Mouse (Mus musculus) embryonic facial prominence, embryonic 12.5 days (tissue): ENCODE results near the gene Ptges2. TPM values are rescaled to one million over a fixed set of nuclear protein-coding genes. Genes with fewer than 3 reads are reported as not detected.

Source experiments
- ATAC-seq: fragments of 200-750 bp; cut with Nextera tagmentation; 2 replicates; pipeline ENCODE4 v1.8.0; 2017; ENCODE audit not compliant: insufficient number of reproducible peaks, insufficient read depth, low FRiP score, low TSS enrichment
- H3K27ac ChIP-seq: fragments of 300-500 bp; sonication (generic); 2 replicates; pipeline ENCODE4 v1.5.1; 2016; ENCODE audit warnings: mild to moderate bottlenecking
- H3K27me3 ChIP-seq: fragments of 300-500 bp; sonication (generic); 2 replicates; pipeline ENCODE4 v1.6.1; 2016; ENCODE audit warnings: mild to moderate bottlenecking, moderate library complexity
- H3K36me3 ChIP-seq: fragments of 300-500 bp; sonication (generic); 2 replicates; pipeline ENCODE4 v1.6.1; 2016; ENCODE audit warnings: mild to moderate bottlenecking
- H3K4me1 ChIP-seq: fragments of 300-500 bp; sonication (generic); 2 replicates; pipeline ENCODE4 v1.6.1; 2016
- H3K4me2 ChIP-seq: fragments of 300-500 bp; sonication (generic); replicated peaks from 2 replicates; pipeline ENCODE4 v1.6.1; 2016; ENCODE audit warnings: mild to moderate bottlenecking, moderate library complexity
- H3K4me3 ChIP-seq: fragments of 300-500 bp; sonication (generic); 2 replicates; pipeline ENCODE4 v1.5.1; 2016; ENCODE audit warnings: mild to moderate bottlenecking
- H3K9ac ChIP-seq: fragments of 300-500 bp; sonication (generic); 2 replicates; pipeline ENCODE4 v1.6.1; 2016; ENCODE audit warnings: mild to moderate bottlenecking, moderate library complexity
- H3K9me3 ChIP-seq: fragments of 300-500 bp; sonication (generic); 2 replicates; pipeline ENCODE4 v1.6.1; 2016; ENCODE audit warnings: mild to moderate bottlenecking, moderate library complexity
- WGBS: fragments of 180-500 bp; shearing (Covaris S2); methylation state at CpG from one replicate; pipeline ENCODE4 v1.1.7; 2016; 5-methylcytosine and 5-hydroxymethylcytosine counted together
- polyA plus RNA-seq: library from polyadenylated mRNA; unstranded; fragments of >200 nt; fragmentation: Nextera tagmentation; extraction: Ambion mirVana; gene quantifications from 2 replicates; pipeline ENCODE4 v1.2.1, GENCODE M21; 2016

Gene Ptges2
- polyA plus RNA-seq, result 36.1 and 36.9 TPM in 2 replicates

GRCm38 (mm10) chr2:32395484-32395945 lies at the start of gene Ptges2:
TSS of gene Ptges2 (plus strand) at chr2:32395896.
- peak within 1 kb of the TSS; percentile 86 for H3K27ac ChIP-seq
- peak within 1 kb of the TSS; percentile 95 for H3K4me3 ChIP-seq
- H3K4me1 ChIP-seq, result peaks cover 11% of the 10 kb centered on the region
- H3K9me3 ChIP-seq, result no peaks in the 10 kb centered on the region
- H3K36me3 ChIP-seq, result peaks cover 14% of the 10 kb centered on the region
- peak; percentile 87 for ATAC-seq
- no peaks in the 10 kb centered on the region for H3K27me3 ChIP-seq
- H3K9ac ChIP-seq, result peak within 1 kb of the TSS; percentile 85
- WGBS, result 1% methylated on average over 31 of the region's 31 CpGs
- H3K4me2 ChIP-seq, result peak within 1 kb of the TSS; percentile 74

- no peak overlapping the region for H3K4me3 ChIP-seq
- H3K27me3 ChIP-seq, result no peaks in the 10 kb centered on the region
- H3K27ac ChIP-seq, result no peak overlapping the region
- H3K4me1 ChIP-seq, result peaks cover 25% of the 10 kb centered on the region
- H3K36me3 ChIP-seq, result peaks cover 28% of the 10 kb centered on the region; the same call in 1 of the 2 replicates
- ATAC-seq, result no peak
- 76% methylated on average over 6 of the region's 6 CpGs for WGBS
- H3K9me3 ChIP-seq, result no peaks in the 10 kb centered on the region
- H3K9ac ChIP-seq, result no peak overlapping the region
- no peak overlapping the region for H3K4me2 ChIP-seq
Measured at GRCm38 (mm10) chr2:32347019-32347418, 48.7 kb upstream of the Ptges2 start.

- Histone ChIP-seq H3K27me3 (no peaks in the 10 kb centered on the region), H3K9me3 (no peaks in the 10 kb centered on the region), H3K4me1 (peaks cover 26% of the 10 kb centered on the region), H3K4me3 (no peak overlapping the region), H3K27ac (no peak overlapping the region), H3K4me2 (no peak overlapping the region), H3K36me3 (peaks cover 28% of the 10 kb centered on the region; the same call in 1 of the 2 replicates), H3K9ac (no peak overlapping the region)
- no peak for ATAC-seq
- 82% methylated on average over 11 of the region's 11 CpGs for WGBS
Measured at GRCm38 (mm10) chr2:32348311-32348710, 47.4 kb upstream of the Ptges2 start.

- H3K4me1 ChIP-seq, result peaks cover 30% of the 10 kb centered on the region
- no peak overlapping the region for H3K27ac ChIP-seq
- no peaks in the 10 kb centered on the region for H3K9me3 ChIP-seq
- 0 out of 2 replicates have a peak overlapping the region, but pooled peaks have one; percentile 5 for H3K9ac ChIP-seq
- no peak overlapping the region for H3K4me2 ChIP-seq
- peaks cover 19% of the 10 kb centered on the region; the same call in 1 of the 2 replicates for H3K36me3 ChIP-seq
- WGBS, result 39% methylated on average over 8 of the region's 8 CpGs
- H3K4me3 ChIP-seq, result no peak overlapping the region
- no peak for ATAC-seq
- no peaks in the 10 kb centered on the region for H3K27me3 ChIP-seq
Measured at GRCm38 (mm10) chr2:32349625-32350255, 46.0 kb upstream of the Ptges2 start.

GRCm38 (mm10) chr2:32350471-32351051 lies 45.1 kb upstream of the Ptges2 start:
- H3K9ac ChIP-seq, result no peak overlapping the region
- ATAC-seq, result no peak
- WGBS, result 45% methylated on average over 13 of the region's 13 CpGs
- 0 out of 2 replicates have a peak overlapping the region, but pooled peaks have one; percentile 73 for H3K4me2 ChIP-seq
- H3K36me3 ChIP-seq, result peaks cover 19% of the 10 kb centered on the region; the same call in 1 of the 2 replicates
- H3K27ac ChIP-seq, result peak overlapping the region; percentile 57; the same call in 1 of the 2 replicates
- H3K9me3 ChIP-seq, result no peaks in the 10 kb centered on the region
- no peak overlapping the region for H3K4me3 ChIP-seq
- peaks cover 30% of the 10 kb centered on the region for H3K4me1 ChIP-seq
- H3K27me3 ChIP-seq, result no peaks in the 10 kb centered on the region

GRCm38 (mm10) chr2:32351471-32351961 lies 44.2 kb upstream of the Ptges2 start:
- peak overlapping the region; percentile 73 for H3K4me2 ChIP-seq
- H3K9me3 ChIP-seq, result no peaks in the 10 kb centered on the region
- no peaks in the 10 kb centered on the region for H3K27me3 ChIP-seq
- peak overlapping the region; percentile 70 for H3K4me3 ChIP-seq
- WGBS, result 48% methylated on average over 9 of the region's 9 CpGs
- no peak for ATAC-seq
- H3K4me1 ChIP-seq, result peaks cover 30% of the 10 kb centered on the region
- peak overlapping the region; percentile 91 for H3K27ac ChIP-seq
- peaks cover 18% of the 10 kb centered on the region; the same call in 1 of the 2 replicates for H3K36me3 ChIP-seq
- H3K9ac ChIP-seq, result peak overlapping the region; percentile 80

DNA sequence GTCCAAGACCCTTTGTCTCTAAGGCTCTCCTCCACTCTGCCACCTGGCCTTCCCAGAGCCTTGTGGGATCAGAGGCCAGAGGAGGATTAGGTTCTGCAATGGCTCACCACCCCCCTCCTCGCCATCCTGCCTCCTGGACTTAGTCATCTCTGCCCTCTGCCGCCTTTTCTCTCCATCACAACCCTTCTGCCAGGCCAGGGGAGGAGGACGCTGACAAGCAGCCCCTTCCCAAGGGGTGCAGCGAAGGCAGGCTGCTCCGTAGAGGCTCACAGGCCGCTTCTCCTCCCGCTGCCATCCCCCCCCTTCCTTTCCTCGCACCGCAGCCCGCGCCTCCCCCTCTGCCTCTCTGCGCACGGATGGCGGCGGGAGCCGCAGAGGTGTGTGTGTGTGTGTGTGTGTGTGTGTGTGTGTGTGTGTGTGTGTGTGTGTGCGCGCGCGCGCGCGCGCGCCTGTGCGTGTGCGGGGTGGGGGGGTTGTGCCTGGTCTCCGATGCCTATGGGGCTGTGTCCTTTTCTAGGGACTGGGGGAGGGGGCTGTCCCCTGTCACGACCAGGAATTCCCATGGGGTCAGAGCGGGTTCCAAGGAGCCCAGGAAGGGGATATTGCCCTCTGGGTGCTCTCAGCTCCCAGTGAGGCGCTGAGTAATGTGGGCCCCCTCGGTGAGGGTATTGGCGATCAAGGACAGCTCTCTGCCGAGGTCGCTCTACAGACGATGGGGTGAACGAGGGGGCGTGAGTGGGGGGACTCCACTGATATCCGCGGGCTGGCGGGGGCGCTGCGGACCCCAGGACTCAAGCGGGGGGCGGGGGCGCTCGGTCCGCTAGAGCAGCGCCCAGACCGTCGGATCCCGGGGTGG lies 43.3 kb upstream of the Ptges2 start, which contains the start of gene Ciz1:
Gene Ciz1 (plus strand): TSS at position 177 of the 856 bp plus-strand sequence.
- peaks cover 30% of the 10 kb centered on the region for H3K4me1 ChIP-seq
- H3K27me3 ChIP-seq, result no peaks in the 10 kb centered on the region
- peak within 1 kb of the TSS; percentile 91 for H3K27ac ChIP-seq
- peak within 1 kb of the TSS; percentile 80 for H3K9ac ChIP-seq
- H3K4me2 ChIP-seq, result peak within 1 kb of the TSS; percentile 73
- peak within 1 kb of the TSS; percentile 70 for H3K4me3 ChIP-seq
- WGBS, result 1% methylated on average over 37 of the region's 52 CpGs
- ATAC-seq, result peak; percentile 49; the same call in 1 of the 2 replicates
- H3K36me3 ChIP-seq, result peaks cover 10% of the 10 kb centered on the region; the same call in 1 of the 2 replicates
- H3K9me3 ChIP-seq, result no peaks in the 10 kb centered on the region

- Histone ChIP-seq H3K27ac (peak within 1 kb of the TSS; percentile 91), H3K4me2 (peak within 1 kb of the TSS; percentile 73), H3K4me3 (peak within 1 kb of the TSS; percentile 70), H3K9me3 (no peaks in the 10 kb centered on the region), H3K4me1 (peaks cover 30% of the 10 kb centered on the region), H3K36me3 (peaks cover 10% of the 10 kb centered on the region; the same call in 1 of the 2 replicates), H3K27me3 (no peaks in the 10 kb centered on the region), H3K9ac (peak within 1 kb of the TSS; percentile 80)
- ATAC-seq, result 0 out of 2 replicates have a peak, but pooled peaks have one; percentile 19
- under 1% methylated on average over 63 of the region's 63 CpGs for WGBS
Measured at GRCm38 (mm10) chr2:32353007-32353542, 42.6 kb upstream of the Ptges2 start, which contains the start of gene Dnm1. TSS of gene Dnm1 (minus strand) at chr2:32353338.

DNA sequence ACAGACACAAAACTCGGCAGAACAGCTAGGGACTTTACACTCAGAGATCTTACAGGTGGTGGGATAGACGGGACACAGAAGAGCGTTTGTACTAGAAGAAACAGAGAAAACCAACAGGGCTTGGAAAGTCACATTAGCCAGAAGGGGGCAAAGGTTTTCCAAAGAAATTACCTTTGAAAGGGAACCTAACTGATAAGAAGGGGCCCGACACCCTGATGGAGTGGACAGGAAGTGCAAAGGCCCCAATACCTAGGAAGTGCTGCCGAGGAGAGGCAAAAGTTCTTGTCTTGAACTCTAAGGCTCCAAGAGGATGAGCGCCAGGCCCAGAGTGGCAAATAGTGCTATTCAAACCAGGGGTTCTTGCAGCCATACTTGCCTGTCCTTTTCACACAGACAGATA lies 41.9 kb upstream of the Ptges2 start:
- Histone ChIP-seq H3K4me3 (0 out of 2 replicates have a peak overlapping the region, but pooled peaks have one; percentile 70), H3K27me3 (no peaks in the 10 kb centered on the region), H3K9ac (peak overlapping the region; percentile 80), H3K27ac (no peak overlapping the region), H3K4me1 (peaks cover 30% of the 10 kb centered on the region), H3K9me3 (no peaks in the 10 kb centered on the region), H3K4me2 (no peak overlapping the region; the same call in 1 of the 2 replicates), H3K36me3 (peaks cover 3% of the 10 kb centered on the region; the same call in 1 of the 2 replicates)
- ATAC-seq, result no peak
- 70% methylated on average over 6 of the region's 6 CpGs for WGBS

DNA sequence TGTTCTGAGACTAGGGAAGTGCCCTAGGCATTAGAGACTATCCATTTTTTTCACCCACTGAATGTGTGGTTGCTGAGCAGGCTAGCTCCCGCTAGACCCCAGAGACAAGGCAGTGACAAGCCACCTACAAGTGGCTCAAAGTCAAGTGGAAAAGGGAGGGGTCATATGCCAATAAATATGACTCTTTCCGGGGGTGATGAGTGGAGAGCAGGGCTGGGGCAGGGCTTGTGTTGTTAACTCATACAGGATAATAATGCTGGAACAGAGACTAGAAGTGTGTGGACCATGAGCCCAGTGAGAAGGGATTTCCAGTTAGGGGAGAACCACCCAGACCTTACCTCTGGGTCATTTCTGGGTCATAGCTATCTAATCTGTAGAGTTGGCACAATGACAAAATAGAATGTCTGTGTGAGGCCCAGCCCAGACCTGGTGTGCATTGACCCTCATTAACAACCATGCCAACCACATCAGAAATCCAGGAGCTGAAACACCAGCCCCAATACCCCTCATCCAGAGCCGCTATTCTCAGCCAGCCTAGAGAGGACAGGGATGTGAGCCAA lies 41.3 kb upstream of the Ptges2 start:
- no peak overlapping the region for H3K27ac ChIP-seq
- no peaks in the 10 kb centered on the region for H3K9me3 ChIP-seq
- peaks cover 30% of the 10 kb centered on the region for H3K4me1 ChIP-seq
- H3K36me3 ChIP-seq, result no peaks in the 10 kb centered on the region
- no peaks in the 10 kb centered on the region for H3K27me3 ChIP-seq
- H3K4me3 ChIP-seq, result no peak overlapping the region
- 92% methylated on average over 3 of the region's 3 CpGs for WGBS
- H3K4me2 ChIP-seq, result no peak overlapping the region
- ATAC-seq, result no peak
- no peak overlapping the region for H3K9ac ChIP-seq
